Mouse (Mus musculus) testis, adult 2 months (tissue): ENCODE measurements around the gene Tmem63b. TPM values are rescaled to one million over a fixed set of nuclear protein-coding genes. Genes with fewer than 3 reads are reported as not detected.

Experiments
- H3K27ac ChIP-seq: fragments of 200-500 bp; 2 replicates; pipeline ENCODE4 v1.5.1; 2012; ENCODE audit warnings: low read depth, low read length; ENCODE audit not compliant: control insufficient read depth, insufficient read depth
- H3K27me3 ChIP-seq: fragments of 200-500 bp; 2 replicates; pipeline ENCODE4 v1.6.1; 2012; ENCODE audit warnings: mild to moderate bottlenecking, low read length, moderate library complexity; ENCODE audit not compliant: control insufficient read depth, insufficient read depth
- H3K36me3 ChIP-seq: fragments of 200-500 bp; 2 replicates; pipeline ENCODE4 v1.6.1; 2012; ENCODE audit warnings: mild to moderate bottlenecking, low read length; ENCODE audit not compliant: control insufficient read depth, insufficient read depth
- H3K4me1 ChIP-seq: fragments of 200-500 bp; 2 replicates; pipeline ENCODE4 v1.6.1; 2012; ENCODE audit warnings: low read length; ENCODE audit not compliant: control insufficient read depth, insufficient read depth
- H3K4me3 ChIP-seq: fragments of 200-500 bp; 2 replicates; pipeline ENCODE4 v1.5.1; 2012; ENCODE audit warnings: low read depth, mild to moderate bottlenecking, low read length, moderate library complexity, mixed read lengths; ENCODE audit not compliant: control insufficient read depth
- CTCF ChIP-seq: fragments of 200-500 bp; IDR thresholded peaks from 2 replicates; pipeline ENCODE4 v1.5.1; 2012; ENCODE audit warnings: low read depth, mild to moderate bottlenecking, inconsistent platforms, low read length, moderate library complexity; ENCODE audit not compliant: control insufficient read depth, insufficient read depth, insufficient replicate concordance
- POLR2A ChIP-seq: fragments of 200-500 bp; IDR thresholded peaks from 2 replicates; pipeline ENCODE4 v1.6.1; 2012; ENCODE audit warnings: low read depth, mild to moderate bottlenecking, inconsistent platforms, low read length, moderate library complexity; ENCODE audit not compliant: control insufficient read depth
- polyA plus RNA-seq: library from polyadenylated mRNA; depleted of rRNA; stranded (reverse); fragments of >200 nt; gene quantifications from 2 replicates; pipeline ENCODE4 v1.2.3, GENCODE M21; 2012; rRNA removed

Tmem63b gene
- 5.4 and 6.4 TPM in 2 replicates for polyA plus RNA-seq

DNA sequence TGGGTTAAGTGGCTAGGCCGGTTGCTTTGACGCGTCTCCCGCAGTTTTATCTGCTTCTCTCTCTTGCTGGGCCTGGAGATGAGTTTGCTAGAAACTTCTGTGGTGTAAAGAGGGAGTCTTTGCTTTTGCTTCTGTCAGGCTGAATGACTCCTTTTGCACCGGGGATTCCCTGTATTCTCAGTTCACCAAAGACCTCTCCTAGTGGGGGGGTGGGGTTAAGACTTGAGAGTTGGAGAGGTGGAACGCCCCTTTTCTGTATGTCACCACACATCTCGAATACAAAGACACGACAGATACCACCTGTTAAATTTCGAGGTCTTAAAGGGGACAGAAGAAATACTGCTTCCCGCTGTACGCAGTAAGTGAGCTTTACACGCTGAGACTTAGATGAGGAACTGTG is at the start of gene Tmem63b:
Gene Tmem63b, minus strand, starts transcription at position 190 of the 400 bp plus-strand sequence.
- TF ChIP-seq POLR2A (no peak), CTCF (no peak)
- peak within 1 kb of the TSS; percentile 81 for H3K4me3 ChIP-seq
- H3K27ac ChIP-seq: no peak within 1 kb of the TSS
- H3K4me1 ChIP-seq: peaks cover 17% of the 10 kb centered on the region
- H3K36me3 ChIP-seq: no peaks in the 10 kb centered on the region
- no peaks in the 10 kb centered on the region for H3K27me3 ChIP-seq

DNA sequence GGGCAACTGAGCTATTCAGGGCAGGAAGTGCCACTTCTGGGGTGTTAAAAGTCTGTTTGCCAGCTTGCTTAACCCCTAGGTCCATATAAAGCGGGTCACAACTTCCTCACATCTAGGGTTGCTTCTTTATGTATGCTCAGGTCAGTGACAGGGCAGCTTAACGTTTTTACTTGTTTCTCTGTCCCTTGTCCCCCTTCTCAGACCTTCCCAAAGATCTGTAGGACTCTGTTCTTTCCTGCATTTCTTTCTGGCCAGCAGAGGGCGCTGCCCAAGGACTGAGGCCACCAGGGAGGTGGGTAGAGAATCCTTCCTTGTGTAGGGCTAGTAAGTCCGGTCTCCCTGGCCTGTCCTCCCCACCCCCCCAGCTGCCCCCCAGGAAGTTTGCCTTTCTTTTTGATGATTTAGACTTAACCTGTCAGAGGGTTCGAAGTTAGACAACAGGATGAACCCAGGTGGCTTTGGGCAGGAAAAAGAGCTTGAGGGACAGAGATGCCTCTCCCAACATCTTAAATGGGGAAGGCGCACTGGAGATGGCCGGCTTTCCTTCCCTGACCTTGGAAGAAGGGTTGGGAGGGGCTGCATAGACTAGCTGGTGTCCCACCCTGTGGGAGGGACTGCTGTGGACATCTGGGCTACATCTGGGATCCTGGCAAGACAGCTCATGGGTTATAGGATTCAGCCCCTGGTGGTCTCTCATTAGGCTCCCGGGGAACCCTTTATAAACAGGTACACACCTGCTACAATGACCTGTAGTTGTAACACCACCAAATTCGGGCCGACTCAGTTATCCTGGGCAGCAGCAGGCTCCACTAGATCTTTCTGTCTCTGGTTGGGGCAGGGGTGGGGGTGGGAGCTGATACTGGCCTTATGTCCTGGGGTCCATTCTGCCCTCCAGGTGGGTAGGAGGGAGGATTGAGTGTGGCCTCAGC is 48.9 kb upstream of the Tmem63b start:
- H3K36me3 ChIP-seq: no peaks in the 10 kb centered on the region
- H3K27ac ChIP-seq: peak overlapping the region; percentile 47
- peaks cover 26% of the 10 kb centered on the region for H3K4me1 ChIP-seq
- H3K27me3 ChIP-seq: no peaks in the 10 kb centered on the region; the same call in 1 of the 2 replicates
- H3K4me3 ChIP-seq: peak overlapping the region; percentile 56
- TF ChIP-seq CTCF (peak; percentile 71; the same call in 1 of the 2 replicates), POLR2A (no peak)

DNA sequence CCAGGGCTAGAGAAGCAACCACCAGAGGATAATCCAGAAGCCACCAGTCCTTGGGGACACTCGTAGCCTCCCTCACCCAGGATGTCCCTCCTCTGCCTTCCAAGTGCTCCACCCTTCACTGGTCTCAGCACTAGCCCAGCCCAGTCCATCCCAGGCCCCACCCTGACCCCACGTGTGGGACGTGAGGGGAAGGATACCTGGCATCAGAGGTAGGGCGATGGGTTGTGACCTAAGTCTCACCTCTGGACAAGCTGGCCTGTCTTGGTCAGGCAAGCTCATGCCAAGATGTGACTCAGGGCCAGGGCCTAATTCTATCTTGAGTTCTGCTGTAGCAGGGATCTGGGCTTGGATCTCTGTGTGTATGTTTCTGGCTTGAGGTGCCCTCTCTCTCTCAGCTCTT is 48.2 kb upstream of the Tmem63b start:
- Histone ChIP-seq H3K4me1 (peaks cover 26% of the 10 kb centered on the region), H3K4me3 (peak overlapping the region; percentile 21; the same call in 1 of the 2 replicates), H3K27me3 (no peaks in the 10 kb centered on the region; the same call in 1 of the 2 replicates), H3K27ac (no peak overlapping the region), H3K36me3 (no peaks in the 10 kb centered on the region)
- TF ChIP-seq POLR2A (no peak), CTCF (no peak)

DNA sequence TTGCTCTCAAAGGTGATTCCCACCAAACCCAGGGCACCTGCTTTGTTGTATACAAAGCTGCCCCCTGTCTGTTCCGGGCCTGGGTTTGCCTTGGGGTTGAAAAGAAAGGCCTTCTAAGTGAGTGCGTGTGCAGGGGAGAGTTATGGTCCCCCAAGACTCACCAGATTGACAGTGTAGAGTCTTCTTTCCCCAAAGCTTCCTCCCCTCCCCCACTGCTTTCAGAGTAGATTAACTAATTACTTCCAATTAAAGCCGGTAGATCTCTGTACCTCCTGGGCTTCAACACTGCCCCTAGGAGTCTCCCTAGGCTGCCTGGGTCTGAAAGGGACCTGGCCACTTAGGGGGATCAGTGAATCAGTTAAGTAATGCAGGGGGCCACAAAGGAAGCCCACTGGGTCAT is 47.6 kb upstream of the Tmem63b start:
- Histone ChIP-seq H3K36me3 (no peaks in the 10 kb centered on the region), H3K27ac (no peak overlapping the region), H3K4me1 (peaks cover 26% of the 10 kb centered on the region), H3K27me3 (no peaks in the 10 kb centered on the region; the same call in 1 of the 2 replicates), H3K4me3 (peak overlapping the region; percentile 74)
- no peak for TF ChIP-seq CTCF
- TF ChIP-seq POLR2A: no peak

DNA sequence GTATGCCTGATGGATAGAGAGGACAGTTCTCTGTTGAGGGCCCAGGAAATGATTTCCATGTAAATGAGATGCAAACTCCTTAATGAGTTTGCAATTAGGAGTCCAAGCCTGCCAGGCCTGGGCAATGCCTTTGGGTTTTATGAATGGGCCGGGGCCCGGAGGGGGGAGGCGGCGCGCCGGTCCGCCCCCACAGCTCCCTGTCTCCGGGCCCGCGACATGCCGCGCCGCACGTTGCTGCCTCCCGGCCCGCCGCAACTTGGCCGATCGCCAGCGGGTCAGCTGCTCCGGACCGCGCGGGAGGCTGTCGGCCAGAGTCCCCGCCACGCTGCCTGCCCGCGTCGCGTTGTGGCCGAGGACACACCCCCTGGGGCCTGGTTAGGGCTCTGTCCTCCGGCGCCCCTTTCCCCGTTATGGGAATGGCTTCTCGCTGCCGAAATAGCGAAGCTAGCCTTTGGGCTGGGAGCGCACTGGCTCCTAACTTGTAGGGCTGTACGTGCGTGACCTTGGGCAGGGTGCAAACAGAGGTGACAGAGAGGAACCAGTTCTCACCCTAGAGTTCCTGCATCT is 47.1 kb upstream of the Tmem63b start, which contains the start of gene 1600014C23Rik:
Gene 1600014C23Rik, minus strand, starts transcription at position 110 of the 567 bp plus-strand sequence.
- Histone ChIP-seq H3K4me3 (peak within 1 kb of the TSS; percentile 74), H3K4me1 (peaks cover 26% of the 10 kb centered on the region), H3K36me3 (no peaks in the 10 kb centered on the region), H3K27ac (no peak within 1 kb of the TSS), H3K27me3 (no peaks in the 10 kb centered on the region; the same call in 1 of the 2 replicates)
- TF ChIP-seq POLR2A (no peak), CTCF (no peak)

DNA sequence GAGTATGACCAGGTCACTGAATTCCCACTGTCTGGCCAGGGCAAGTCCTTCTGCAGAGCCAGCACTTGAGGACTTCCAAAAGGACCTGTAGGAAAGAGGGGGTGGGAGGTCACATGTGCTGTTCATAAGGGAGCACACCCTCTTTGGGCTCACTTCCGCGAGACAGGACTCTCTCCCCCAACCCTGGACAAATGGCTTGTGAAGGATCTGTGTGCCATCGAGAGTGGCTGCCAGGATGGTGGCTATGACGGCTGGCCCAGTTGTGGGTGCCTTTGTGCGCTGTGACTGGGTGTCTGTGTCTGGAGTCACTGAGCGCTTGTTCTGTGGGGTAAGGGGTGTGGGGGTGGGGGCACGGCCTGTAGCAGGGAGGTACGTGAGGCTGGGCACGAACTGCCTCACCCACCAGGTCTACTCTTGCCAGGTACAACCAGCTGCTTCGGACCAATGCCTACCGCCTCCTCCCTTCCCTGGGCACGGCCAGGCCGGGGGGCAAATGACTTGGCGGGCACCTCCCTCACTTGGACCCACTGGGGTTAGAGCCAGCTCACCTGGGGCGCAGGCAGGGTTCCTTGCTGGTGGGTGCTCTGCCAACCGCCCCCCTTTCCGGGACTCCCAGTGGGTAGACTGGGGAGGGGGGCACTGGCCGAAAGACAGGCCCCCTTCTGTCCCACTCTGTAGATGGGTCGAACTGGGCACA is 46.5 kb upstream of the Tmem63b start:
- H3K27me3 ChIP-seq: no peaks in the 10 kb centered on the region; the same call in 1 of the 2 replicates

More for the DNA sequence above, 46.5 kb upstream of the Tmem63b start:
- peak overlapping the region; percentile 74 for H3K4me3 ChIP-seq
- H3K27ac ChIP-seq: no peak overlapping the region
- TF ChIP-seq CTCF (no peak), POLR2A (no peak; the same call in 1 of the 2 replicates)
- H3K4me1 ChIP-seq: peaks cover 26% of the 10 kb centered on the region
- no peaks in the 10 kb centered on the region for H3K36me3 ChIP-seq
